Mouse (Mus musculus): ENCODE measurements around the gene Mep1a. TPM values are rescaled to one million over a fixed set of nuclear protein-coding genes. Genes with fewer than 3 reads are reported as not detected.

Gene Mep1a
- polyA plus RNA-seq, 1 experiment from 2014 or later, result not detected

GRCm38 (mm10) chr17:43477621-43478020 lies 25.0 kb downstream of the Mep1a start:
- Histone ChIP-seq H3K27me3 (ENCODE audit: control insufficient read depth, insufficient read depth, low read length) (no peaks in the 10 kb centered on the region), H3K36me3 (ENCODE audit: control insufficient read depth, insufficient read depth, low read length) (no peaks in the 10 kb centered on the region), H3K27ac (replicated peaks in 1 of 2; ENCODE audit: control insufficient read depth in 1 of 2, insufficient read depth in 1 of 2, low read depth in 2 of 2, low read length in 2 of 2) (no peak overlapping the region), H3K9me3 (ENCODE audit: control insufficient read depth, low read length) (no peaks in the 10 kb centered on the region), H3K4me2 (ENCODE audit: low read length) (no peak overlapping the region), H3K9ac (ENCODE audit: low read length) (no peak overlapping the region), H3K4me1 (ENCODE audit: control insufficient read depth in 2 of 2, insufficient read depth in 2 of 2, low read length in 2 of 2) (no peaks in the 10 kb centered on the region), H3K4me3 (ENCODE audit: control insufficient read depth in 1 of 2, insufficient read depth in 1 of 2, low read depth in 1 of 2, low read length in 2 of 2) (no peak overlapping the region)
- no peak for ATAC-seq (ENCODE audit: insufficient number of reproducible peaks, insufficient read depth, low FRiP score, low read depth)

DNA sequence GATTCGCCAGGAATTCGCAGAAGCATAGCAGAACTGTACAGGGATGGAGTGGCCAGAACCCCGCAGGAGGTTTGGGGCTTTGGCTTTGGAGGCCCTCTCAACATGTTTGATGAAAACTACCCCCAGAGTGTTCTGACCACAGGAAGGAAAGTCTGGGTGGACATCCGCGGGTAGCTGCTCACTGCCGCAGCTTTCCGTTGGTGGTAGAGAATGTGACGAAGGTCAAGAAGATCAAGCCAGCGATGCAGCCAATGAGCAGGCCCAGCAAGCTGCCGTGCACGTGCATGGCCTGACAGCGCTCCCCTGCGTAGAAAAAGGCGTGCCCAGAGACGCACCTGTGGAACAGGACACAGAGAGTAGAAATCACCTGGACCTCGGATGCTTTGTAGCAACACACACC lies 27.8 kb downstream of the Mep1a start:
- ATAC-seq (ENCODE audit: insufficient number of reproducible peaks, insufficient read depth, low FRiP score, low read depth), result no peak
- Histone ChIP-seq H3K27ac (replicated peaks in 1 of 2; ENCODE audit: control insufficient read depth in 1 of 2, insufficient read depth in 1 of 2, low read depth in 2 of 2, low read length in 2 of 2) (no peak overlapping the region), H3K4me2 (ENCODE audit: low read length) (no peak overlapping the region), H3K4me3 (ENCODE audit: control insufficient read depth in 1 of 2, insufficient read depth in 1 of 2, low read depth in 1 of 2, low read length in 2 of 2) (no peak overlapping the region), H3K4me1 (ENCODE audit: control insufficient read depth in 2 of 2, insufficient read depth in 2 of 2, low read length in 2 of 2) (peaks cover 2% of the 10 kb centered on the region in 2 experiments; a peak in 1 of 4 replicates), H3K36me3 (ENCODE audit: control insufficient read depth, insufficient read depth, low read length) (no peaks in the 10 kb centered on the region), H3K27me3 (ENCODE audit: control insufficient read depth, insufficient read depth, low read length) (no peaks in the 10 kb centered on the region), H3K9me3 (ENCODE audit: control insufficient read depth, low read length) (no peaks in the 10 kb centered on the region), H3K9ac (ENCODE audit: low read length) (no peak overlapping the region)
- WGBS, result 91% methylated on average over 16 of the region's 16 CpGs

DNA sequence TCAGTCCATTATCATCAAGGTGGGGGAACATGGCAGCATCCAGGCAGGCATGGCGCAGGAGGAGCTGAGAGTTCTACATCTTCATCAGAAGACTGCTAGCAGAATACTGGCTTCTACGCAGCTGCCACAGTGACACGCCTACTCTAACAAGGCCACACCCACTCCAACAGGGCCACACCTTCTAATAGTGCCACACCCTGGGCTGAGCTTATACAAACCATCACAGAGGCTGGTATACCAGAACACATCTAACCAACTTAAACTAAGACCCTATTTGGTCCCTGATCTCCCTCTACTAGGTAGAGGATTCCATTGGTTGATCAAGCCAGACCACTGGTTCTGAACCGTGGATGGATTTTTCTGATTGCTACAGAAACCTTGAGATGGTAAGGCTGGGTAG lies 30.1 kb downstream of the Mep1a start:
- ATAC-seq (ENCODE audit: insufficient number of reproducible peaks, insufficient read depth, low FRiP score, low read depth), result no peak

DNA sequence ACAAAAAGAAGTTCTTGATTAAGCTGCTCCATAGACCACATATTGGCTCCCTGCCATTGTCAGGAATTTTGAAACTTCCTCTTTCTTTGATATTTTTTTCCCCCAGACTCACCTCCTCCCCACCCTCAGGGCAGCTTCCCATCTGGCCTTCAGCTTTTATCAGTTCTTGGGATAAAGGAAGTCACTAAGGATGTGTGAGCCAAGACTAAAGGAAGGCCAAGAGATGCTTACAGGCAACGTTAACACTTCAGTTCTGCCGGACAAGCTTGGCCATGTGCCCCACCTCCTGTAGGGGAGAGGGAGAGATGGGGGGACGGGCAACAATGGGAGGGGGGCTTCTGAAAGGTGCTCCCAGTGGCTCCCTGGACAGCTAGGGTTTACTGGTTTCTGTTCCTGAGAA lies 32.6 kb downstream of the Mep1a start:
- H3K4me1 ChIP-seq (ENCODE audit: control insufficient read depth in 2 of 2, insufficient read depth in 2 of 2, low read length in 2 of 2), result peaks cover 2 to 4% of the 10 kb centered on the region in 2 experiments; a peak in 1 of 4 replicates
- ATAC-seq (ENCODE audit: insufficient number of reproducible peaks, insufficient read depth, low FRiP score, low read depth), result no peak
- 13% methylated on average over 3 of the region's 3 CpGs for WGBS

More for the DNA sequence above, 30.1 kb downstream of the Mep1a start:
- H3K4me2 ChIP-seq (ENCODE audit: low read length), result no peak overlapping the region
- H3K9ac ChIP-seq (ENCODE audit: low read length), result no peak overlapping the region
- no peak overlapping the region for H3K27ac ChIP-seq (replicated peaks in 1 of 2; ENCODE audit: control insufficient read depth in 1 of 2, insufficient read depth in 1 of 2, low read depth in 2 of 2, low read length in 2 of 2)
- H3K27me3 ChIP-seq (ENCODE audit: control insufficient read depth, insufficient read depth, low read length), result no peaks in the 10 kb centered on the region
- no peaks in the 10 kb centered on the region for H3K9me3 ChIP-seq (ENCODE audit: control insufficient read depth, low read length)
- H3K4me1 ChIP-seq (ENCODE audit: control insufficient read depth in 2 of 2, insufficient read depth in 2 of 2, low read length in 2 of 2), result peaks cover 2 to 4% of the 10 kb centered on the region in 2 experiments; a peak in 1 of 4 replicates
- H3K36me3 ChIP-seq (ENCODE audit: control insufficient read depth, insufficient read depth, low read length), result no peaks in the 10 kb centered on the region
- no peak overlapping the region for H3K4me3 ChIP-seq (ENCODE audit: control insufficient read depth in 1 of 2, insufficient read depth in 1 of 2, low read depth in 1 of 2, low read length in 2 of 2)
- 80% methylated on average over 4 of the region's 4 CpGs for WGBS

DNA sequence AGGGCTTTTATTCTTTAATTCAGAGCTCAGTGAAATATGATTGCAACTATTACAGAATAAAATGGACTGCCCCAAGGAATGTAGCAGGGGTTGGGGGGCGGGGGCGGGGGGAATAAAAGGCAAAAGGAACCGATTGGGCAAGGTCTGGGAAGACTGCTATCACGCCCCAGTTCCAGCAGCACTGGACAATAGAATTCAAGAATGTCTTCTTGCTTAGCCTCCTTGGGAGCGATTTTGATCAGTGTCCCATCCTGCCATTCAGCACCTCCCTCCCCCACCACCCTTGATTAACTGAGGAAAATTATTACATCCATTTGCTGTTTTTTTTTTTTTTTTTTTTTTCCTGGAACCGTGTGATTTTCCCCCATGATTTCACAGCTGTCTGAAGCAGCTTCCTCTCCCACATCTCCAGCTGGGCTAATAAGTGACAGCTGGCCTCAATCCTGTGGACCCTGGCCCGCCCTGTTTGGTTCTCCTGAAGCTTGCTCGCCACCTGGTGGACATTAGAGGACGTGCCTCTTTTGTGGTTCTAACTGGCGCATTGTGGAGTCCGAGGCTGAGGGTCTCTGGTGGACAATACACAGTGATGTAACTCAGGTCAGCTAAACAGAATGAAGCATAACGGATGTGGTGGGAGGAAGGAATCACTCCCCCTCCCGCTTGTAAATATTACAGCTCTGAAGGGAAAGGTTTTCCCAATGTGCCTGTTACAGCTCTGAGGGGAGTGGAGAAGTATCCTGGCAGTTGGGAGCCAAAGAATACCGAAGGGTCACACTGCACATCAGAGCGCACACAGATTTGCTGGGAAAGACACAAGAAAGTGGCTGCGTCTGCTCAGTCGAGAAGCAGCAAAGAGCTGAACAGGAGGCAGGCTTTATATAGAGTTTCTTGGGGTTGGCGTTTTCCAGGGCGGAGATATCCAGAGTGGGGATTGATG lies 42.1 kb downstream of the Mep1a start:
- Histone ChIP-seq H3K4me3 (ENCODE audit: control insufficient read depth in 1 of 2, insufficient read depth in 1 of 2, low read depth in 1 of 2, low read length in 2 of 2) (no peak overlapping the region), H3K36me3 (ENCODE audit: control insufficient read depth, insufficient read depth, low read length) (no peaks in the 10 kb centered on the region), H3K9me3 (ENCODE audit: control insufficient read depth, low read length) (no peaks in the 10 kb centered on the region), H3K9ac (ENCODE audit: low read length) (no peak overlapping the region), H3K27me3 (ENCODE audit: control insufficient read depth, insufficient read depth, low read length) (no peaks in the 10 kb centered on the region), H3K4me2 (ENCODE audit: low read length) (no peak overlapping the region), H3K4me1 (ENCODE audit: control insufficient read depth in 2 of 2, insufficient read depth in 2 of 2, low read length in 2 of 2) (peaks cover 2 to 4% of the 10 kb centered on the region in 2 experiments; a peak in 3 of 4 replicates), H3K27ac (replicated peaks in 1 of 2; ENCODE audit: control insufficient read depth in 1 of 2, insufficient read depth in 1 of 2, low read depth in 2 of 2, low read length in 2 of 2) (no peak overlapping the region)
- WGBS, result 34% methylated on average over 19 of the region's 19 CpGs
- peak; percentile 66; the same call in 1 of the 2 replicates for ATAC-seq (ENCODE audit: insufficient number of reproducible peaks, insufficient read depth, low FRiP score, low read depth)

More for the DNA sequence above, 32.6 kb downstream of the Mep1a start:
- Histone ChIP-seq H3K27me3 (ENCODE audit: control insufficient read depth, insufficient read depth, low read length) (no peaks in the 10 kb centered on the region), H3K27ac (replicated peaks in 1 of 2; ENCODE audit: control insufficient read depth in 1 of 2, insufficient read depth in 1 of 2, low read depth in 2 of 2, low read length in 2 of 2) (no peak overlapping the region), H3K9me3 (ENCODE audit: control insufficient read depth, low read length) (no peaks in the 10 kb centered on the region), H3K4me3 (ENCODE audit: control insufficient read depth in 1 of 2, insufficient read depth in 1 of 2, low read depth in 1 of 2, low read length in 2 of 2) (no peak overlapping the region), H3K9ac (ENCODE audit: low read length) (no peak overlapping the region), H3K36me3 (ENCODE audit: control insufficient read depth, insufficient read depth, low read length) (no peaks in the 10 kb centered on the region), H3K4me2 (ENCODE audit: low read length) (no peak overlapping the region)

GRCm38 (mm10) chr17:43459737-43460230 lies 42.8 kb downstream of the Mep1a start:
- WGBS, result 67% methylated on average over 12 of the region's 12 CpGs
- ATAC-seq (ENCODE audit: insufficient number of reproducible peaks, insufficient read depth, low FRiP score, low read depth), result no peak
- no peak overlapping the region for H3K4me2 ChIP-seq (ENCODE audit: low read length)
- no peaks in the 10 kb centered on the region for H3K36me3 ChIP-seq (ENCODE audit: control insufficient read depth, insufficient read depth, low read length)
- H3K4me1 ChIP-seq (ENCODE audit: control insufficient read depth in 2 of 2, insufficient read depth in 2 of 2, low read length in 2 of 2), result peaks cover 2 to 4% of the 10 kb centered on the region in 2 experiments; a peak in 3 of 4 replicates
- H3K9me3 ChIP-seq (ENCODE audit: control insufficient read depth, low read length), result no peaks in the 10 kb centered on the region
- no peaks in the 10 kb centered on the region for H3K27me3 ChIP-seq (ENCODE audit: control insufficient read depth, insufficient read depth, low read length)
- no peak overlapping the region for H3K9ac ChIP-seq (ENCODE audit: low read length)
- H3K4me3 ChIP-seq (ENCODE audit: control insufficient read depth in 1 of 2, insufficient read depth in 1 of 2, low read depth in 1 of 2, low read length in 2 of 2), result no peak overlapping the region
- H3K27ac ChIP-seq (replicated peaks in 1 of 2; ENCODE audit: control insufficient read depth in 1 of 2, insufficient read depth in 1 of 2, low read depth in 2 of 2, low read length in 2 of 2), result no peak overlapping the region

DNA sequence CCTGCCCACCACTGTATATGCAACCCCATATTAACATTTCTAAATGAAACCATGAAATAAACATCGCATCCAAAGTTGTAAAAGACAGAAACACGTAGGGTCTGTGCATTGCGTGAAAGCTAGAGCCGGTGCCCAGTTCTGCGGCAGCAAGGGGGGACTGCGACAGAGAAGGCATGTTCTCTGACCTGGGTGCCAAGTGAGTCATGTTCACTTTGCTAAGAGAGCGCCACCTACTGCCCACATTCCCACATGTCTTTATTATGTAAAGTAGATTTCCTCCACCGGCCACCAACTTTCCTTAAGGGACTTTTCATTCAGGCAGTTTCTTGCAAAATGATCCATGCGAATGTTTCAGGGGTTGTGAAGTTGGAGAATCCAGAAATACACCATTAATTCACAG lies 44.0 kb downstream of the Mep1a start:
- no peak overlapping the region for H3K4me2 ChIP-seq (ENCODE audit: low read length)
- H3K27ac ChIP-seq (replicated peaks in 1 of 2; ENCODE audit: control insufficient read depth in 1 of 2, insufficient read depth in 1 of 2, low read depth in 2 of 2, low read length in 2 of 2), result no peak overlapping the region
- no peak overlapping the region for H3K4me3 ChIP-seq (ENCODE audit: control insufficient read depth in 1 of 2, insufficient read depth in 1 of 2, low read depth in 1 of 2, low read length in 2 of 2)
- peaks cover 2 to 4% of the 10 kb centered on the region in 2 experiments; a peak in 3 of 4 replicates for H3K4me1 ChIP-seq (ENCODE audit: control insufficient read depth in 2 of 2, insufficient read depth in 2 of 2, low read length in 2 of 2)
- no peaks in the 10 kb centered on the region for H3K9me3 ChIP-seq (ENCODE audit: control insufficient read depth, low read length)
- no peak overlapping the region for H3K9ac ChIP-seq (ENCODE audit: low read length)
- WGBS, result 14% methylated on average over 9 of the region's 9 CpGs
- ATAC-seq (ENCODE audit: insufficient number of reproducible peaks, insufficient read depth, low FRiP score, low read depth), result 0 out of 2 replicates have a peak, but pooled peaks have one; percentile 48
- no peaks in the 10 kb centered on the region for H3K27me3 ChIP-seq (ENCODE audit: control insufficient read depth, insufficient read depth, low read length)
- H3K36me3 ChIP-seq (ENCODE audit: control insufficient read depth, insufficient read depth, low read length), result no peaks in the 10 kb centered on the region
